Mouse (Mus musculus): ENCODE data around the gene Slfn8.

DNA sequence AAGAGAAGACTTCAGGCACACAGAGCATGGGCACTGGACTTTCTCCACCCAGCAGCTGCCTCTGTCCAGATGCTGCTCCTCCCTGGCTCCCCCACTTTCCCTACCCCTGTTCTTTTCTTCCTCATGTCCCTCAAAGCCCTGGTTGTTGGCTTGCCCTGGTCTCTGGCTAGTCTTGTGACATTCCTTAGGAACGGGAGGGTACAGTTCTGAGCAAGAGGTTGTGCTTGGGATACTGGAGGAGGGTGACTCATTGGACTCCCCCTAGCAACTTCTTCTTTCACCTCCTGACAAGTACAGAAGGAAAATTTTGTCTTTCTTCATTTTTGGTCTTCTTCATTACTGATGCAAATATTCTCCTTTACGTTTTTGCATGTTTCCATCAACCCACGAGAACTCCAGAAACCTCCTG, 43.3 kb upstream of the Slfn8 start:
- TF ChIP-seq USF1 (IDR thresholded peaks at IDR 0.05; ENCODE audit: low read depth) (no peak), POLR2A (IDR thresholded peaks at IDR 0.05; ENCODE audit: insufficient read length, low read depth) (no peak), REST (IDR thresholded peaks at IDR 0.05; ENCODE audit: insufficient read depth, insufficient read length) (no peak), MAX (IDR thresholded peaks at IDR 0.05; ENCODE audit: low read depth) (no peak), E2F4 (IDR thresholded peaks at IDR 0.05; ENCODE audit: insufficient read depth) (no peak), CEBPB (IDR thresholded peaks at IDR 0.05; ENCODE audit: insufficient read depth, poor library complexity, severe bottlenecking) (no peak), TCF12 (IDR thresholded peaks at IDR 0.05; ENCODE audit: insufficient read depth, poor library complexity, severe bottlenecking) (no peak), MYOD1 (IDR thresholded peaks at IDR 0.05; ENCODE audit: control insufficient read depth in 1 of 3, insufficient read length in 2 of 3, low read depth in 2 of 3) (no peak), POLR2AphosphoS2 (IDR thresholded peaks at IDR 0.05; ENCODE audit: insufficient read length, low read depth) (no peak), TCF3 (IDR thresholded peaks at IDR 0.05; ENCODE audit: insufficient read length, low read depth) (no peak), SRF (IDR thresholded peaks at IDR 0.05; ENCODE audit: control insufficient read depth, insufficient read length, low read depth) (no peak)
